Mouse (Mus musculus) regulatory T cell (primary cell): ENCODE data around the gene Tbc1d22b.

ENCODE experiments used
- in situ Hi-C: fragments of 300-600 bp; cut with MboI, MseI; formaldehyde crosslinking; loops from one replicate; pipeline ENCODE4 v1.15.1; 2025; ENCODE audit warnings: high pct_unique_total_duplicates

Gene Tbc1d22b

GRCm38 (mm10) chr17:29549543-29550428 is at the start of gene Tbc1d22b, which contains the start of gene Gm17657:
Gene Tbc1d22b (plus strand): TSS chr17:29549785.
Gene Gm17657 (minus strand): TSS chr17:29549638.
- in situ Hi-C loops = no loop called here

- in situ Hi-C loops = no loop called here
Observed at GRCm38 (mm10) chr17:29500243-29500740, 49.3 kb upstream of the Tbc1d22b start.

GRCm38 (mm10) chr17:29500802-29501469 is 48.6 kb upstream of the Tbc1d22b start:
- in situ Hi-C loops = no loop called here

- in situ Hi-C loops = no loop called here
Observed at GRCm38 (mm10) chr17:29502005-29502668, 47.4 kb upstream of the Tbc1d22b start.

GRCm38 (mm10) chr17:29502669-29503665 is 46.6 kb upstream of the Tbc1d22b start:
- in situ Hi-C loops = no loop called here

- in situ Hi-C loops = no loop called here
Observed at GRCm38 (mm10) chr17:29503700-29504099, 45.9 kb upstream of the Tbc1d22b start.

- in situ Hi-C loops = no loop called here
Observed at GRCm38 (mm10) chr17:29508927-29509608, 40.5 kb upstream of the Tbc1d22b start.

GRCm38 (mm10) chr17:29510691-29511090 is 38.9 kb upstream of the Tbc1d22b start:
- in situ Hi-C loops = loop anchor here (5.0 kb wide), 1 partner anchor 248 kb away; the partner anchor contains the start of gene Ppil1

- in situ Hi-C loops = loop anchor here (5.0 kb wide), 1 partner anchor 251 kb away; the partner anchor contains the start of gene Ppil1
Observed at GRCm38 (mm10) chr17:29513044-29513730, 36.4 kb upstream of the Tbc1d22b start.

- in situ Hi-C loops = loop anchor here (5.0 kb wide), 1 partner anchor 252 kb away; the partner anchor contains the start of gene Ppil1
Observed at GRCm38 (mm10) chr17:29514435-29514834, 35.1 kb upstream of the Tbc1d22b start.

GRCm38 (mm10) chr17:29518665-29519064 is 30.9 kb upstream of the Tbc1d22b start:
- in situ Hi-C loops = loop anchor here (5.0 kb wide), 1 partner anchor 146 kb away; no protein-coding TSS in a partner anchor

GRCm38 (mm10) chr17:29519731-29520130 is 29.9 kb upstream of the Tbc1d22b start:
- in situ Hi-C loops = loop anchor here (5.0 kb wide), 1 partner anchor 147 kb away; no protein-coding TSS in a partner anchor

GRCm38 (mm10) chr17:29525613-29526012 is 24.0 kb upstream of the Tbc1d22b start:
- in situ Hi-C loops = loop anchor here (5.0 kb wide), 1 partner anchor 87 kb away; the partner anchor contains the start of genes Gm28043 and Rnf8

- in situ Hi-C loops = loop anchor here (5.0 kb wide), 1 partner anchor 84 kb away; the partner anchor contains the start of genes Gm28043 and Rnf8
Observed at GRCm38 (mm10) chr17:29528568-29529187, 20.9 kb upstream of the Tbc1d22b start.

- in situ Hi-C loops = no loop called here
Observed at GRCm38 (mm10) chr17:29530508-29530907, 19.1 kb upstream of the Tbc1d22b start.

- in situ Hi-C loops = no loop called here
Observed at GRCm38 (mm10) chr17:29531278-29531677, 18.3 kb upstream of the Tbc1d22b start.

- in situ Hi-C loops = no loop called here
Observed at GRCm38 (mm10) chr17:29531757-29532384, 17.7 kb upstream of the Tbc1d22b start.

- in situ Hi-C loops = no loop called here
Observed at GRCm38 (mm10) chr17:29533866-29534265, 15.7 kb upstream of the Tbc1d22b start.
